Comparison of ENCODE assay signal across 9 mouse cellular contexts in genomic region chr4:141624983-141625773, GRCm38 (mm10). TPM values are rescaled to one million over a fixed set of nuclear protein-coding genes. Genes with fewer than 3 reads are reported as not detected.
A peak's percentile ranks its signal among the peaks of the same experiment; 100 is the strongest.
DNase-seq lines count a peak whose midpoint lies in the region; ATAC-seq and TF ChIP-seq lines count a peak whose summit lies in the region.
"Had no signal": no experiment of that assay in that cellular context is flagged by ENCODE, and none has a peak within 500 bp of the region (broad histone marks: within the 10 kb centered on the region; RNA-seq: fewer than 3 reads in every experiment).

No protein-coding gene starts in this region.

- no peak overlapping the region for H3K9ac ChIP-seq in hindbrain, embryonic 16.5 days (ENCODE audit: low read depth, low read length)
- H3K9ac ChIP-seq in lung, postnatal 0 days (replicated peaks; ENCODE audit: low read depth) = no peak overlapping the region
- H3K9ac ChIP-seq: neural tube, embryonic 13.5 days had no signal

- H3K9me3 ChIP-seq in hindbrain, embryonic 10.5 days = no peaks in the 10 kb centered on the region
- no peaks in the 10 kb centered on the region for H3K9me3 ChIP-seq in hindbrain, embryonic 16.5 days (ENCODE audit: control insufficient read depth, low read length)
- no peaks in the 10 kb centered on the region for H3K9me3 ChIP-seq in E14TG2a.4 (ENCODE audit: low read length)
- no peaks in the 10 kb centered on the region for H3K9me3 ChIP-seq in lung, postnatal 0 days (ENCODE audit: low read length)
- H3K9me3 ChIP-seq: neural tube, embryonic 13.5 days had no signal

- peaks cover 17% of the 10 kb centered on the region for H3K4me1 ChIP-seq in hindbrain, embryonic 10.5 days (replicated peaks)
- no peaks in the 10 kb centered on the region for H3K4me1 ChIP-seq in hindbrain, embryonic 16.5 days (ENCODE audit: control insufficient read depth, insufficient read depth, low read depth, low read length)
- H3K4me1 ChIP-seq in E14TG2a.4 (replicated peaks; ENCODE audit: low read depth, low read length) = peaks cover 72% of the 10 kb centered on the region
- H3K4me1 ChIP-seq in cortical plate, adult 2 months (ENCODE audit: control insufficient read depth, insufficient read depth, low read length) = no peaks in the 10 kb centered on the region
- H3K4me1 ChIP-seq in lung, postnatal 0 days (ENCODE audit: insufficient read depth, low read depth, low read length) = no peaks in the 10 kb centered on the region

- TF ChIP-seq EP300 in lung, postnatal 0 days (IDR thresholded peaks at IDR 0.05) = no peak

- H3K4me2 ChIP-seq in hindbrain, embryonic 16.5 days (ENCODE audit: low read length) = no peak overlapping the region
- H3K4me2 ChIP-seq in lung, postnatal 0 days (replicated peaks; ENCODE audit: low read depth, low read length) = no peak overlapping the region
- H3K4me2 ChIP-seq: neural tube, embryonic 13.5 days had no signal

- TF ChIP-seq CTCF in E14TG2a.4 (conservative IDR thresholded peaks at IDR 0.05; ENCODE audit: low read length) = peak; percentile 33; the same call in 1 of the 2 replicates
- peak; percentile 56 for TF ChIP-seq CTCF in cortical plate, adult 2 months (IDR thresholded peaks at IDR 0.05; ENCODE audit: extremely low read depth, insufficient read depth, low read length)
- peak; percentile 72 for TF ChIP-seq CTCF in lung, postnatal 0 days (IDR thresholded peaks at IDR 0.05)

- peaks cover 53% of the 10 kb centered on the region for H3K36me3 ChIP-seq in hindbrain, embryonic 10.5 days
- H3K36me3 ChIP-seq in hindbrain, embryonic 16.5 days (ENCODE audit: control insufficient read depth, insufficient read depth, low read length) = peaks cover 39% of the 10 kb centered on the region
- H3K36me3 ChIP-seq in E14TG2a.4 (ENCODE audit: insufficient read depth, low read length) = peaks cover 9% of the 10 kb centered on the region; the same call in 1 of the 2 replicates
- peaks cover 22% of the 10 kb centered on the region for H3K36me3 ChIP-seq in lung, postnatal 0 days (ENCODE audit: insufficient read depth, low read length)

- 78% methylated on average over 19 of the region's 19 CpGs for WGBS in hindbrain, embryonic 10.5 days
- WGBS in hindbrain, embryonic 16.5 days = 75% methylated on average over 19 of the region's 19 CpGs
- WGBS in lung, postnatal 0 days = 68% methylated on average over 19 of the region's 19 CpGs

- no peak overlapping the region for H3K4me3 ChIP-seq in hindbrain, embryonic 10.5 days
- H3K4me3 ChIP-seq in hindbrain, embryonic 16.5 days (ENCODE audit: low read length) = no peak overlapping the region
- H3K4me3 ChIP-seq in E14TG2a.4 (replicated peaks; ENCODE audit: low read length) = no peak overlapping the region
- no peak overlapping the region for H3K4me3 ChIP-seq in cortical plate, adult 2 months (ENCODE audit: insufficient read depth, low read length)
- H3K4me3 ChIP-seq in lung, postnatal 0 days (ENCODE audit: low read depth, low read length) = no peak overlapping the region
- H3K4me3 ChIP-seq: neural tube, embryonic 13.5 days had no signal

- H3K27me3 ChIP-seq in hindbrain, embryonic 10.5 days (ENCODE audit: insufficient read depth, poor library complexity, severe bottlenecking) = 0 out of 2 replicates have a peak, but pooled peaks cover 1% of the 10 kb centered on the region
- H3K27me3 ChIP-seq in hindbrain, embryonic 16.5 days (replicated peaks; ENCODE audit: control insufficient read depth, insufficient read depth, low read length) = no peaks in the 10 kb centered on the region
- H3K27me3 ChIP-seq in E14TG2a.4 (ENCODE audit: insufficient read depth, low read length) = no peaks in the 10 kb centered on the region
- H3K27me3 ChIP-seq in lung, postnatal 0 days (replicated peaks; ENCODE audit: insufficient read depth, low read length) = no peaks in the 10 kb centered on the region
- H3K27me3 ChIP-seq: neural tube, embryonic 13.5 days had no signal

- no peak for TF ChIP-seq POLR2A in cortical plate, adult 2 months (IDR thresholded peaks at IDR 0.05; ENCODE audit: extremely low read depth, insufficient read depth, low read length)

- no peak for ATAC-seq in hindbrain, embryonic 16.5 days
- 0 out of 2 replicates have a peak, but pooled peaks have one; percentile 5 for ATAC-seq in lung, postnatal 0 days

- H3K27ac ChIP-seq in hindbrain, embryonic 10.5 days = no peak overlapping the region
- no peak overlapping the region for H3K27ac ChIP-seq in hindbrain, embryonic 16.5 days (ENCODE audit: low read depth, low read length)
- H3K27ac ChIP-seq in cortical plate, adult 2 months (ENCODE audit: insufficient read depth, low read length) = no peak overlapping the region
- H3K27ac ChIP-seq in lung, postnatal 0 days (ENCODE audit: low read length) = no peak overlapping the region
- H3K27ac ChIP-seq: neural tube, embryonic 13.5 days had no signal

- peak; percentile 35 for DNase-seq in hindbrain, embryonic 10.5 days (ENCODE audit: low spot score)
- DNase-seq in lung, postnatal 0 days (ENCODE audit: low spot score) = peak; percentile 53
- DNase-seq in urinary bladder, postnatal 36 days (ENCODE audit: low spot score in 2 of 2) = no peak
- no peak for DNase-seq in ovary, postnatal 36 days (ENCODE audit: low spot score)
- DNase-seq in testis, postnatal 14 days (ENCODE audit: low spot score) = no peak

RNA-seq across cellular contexts. Expression of gene Slc25a34, which starts 1.6 kb away (rescaled TPM):
- polyA plus RNA-seq in hindbrain, embryonic 10.5 days (2016; fragmentation: Nextera tagmentation; extraction: Ambion mirVana) = 0.10 TPM in 1 of 2 replicates, not detected in the other
- 0.54 and 0.81 TPM in 2 replicates for polyA plus RNA-seq in hindbrain, embryonic 16.5 days (2015; fragmentation: Nextera tagmentation; extraction: Ambion mirVana)
- polyA plus RNA-seq in cortical plate, adult 2 months (2012; rRNA removed) = 6.5 and 6.7 TPM in 2 replicates
- 1.1 and 1.2 TPM in 2 replicates for polyA plus RNA-seq in lung, postnatal 0 days (2015; fragmentation: Nextera tagmentation; extraction: Ambion mirVana)

RNA-seq across cellular contexts. Expression of gene Tmem82, which starts 6.7 kb away (rescaled TPM):
- 1.2 and 1.5 TPM in 2 replicates for polyA plus RNA-seq in hindbrain, embryonic 10.5 days (2016; fragmentation: Nextera tagmentation; extraction: Ambion mirVana)
- polyA plus RNA-seq in hindbrain, embryonic 16.5 days (2015; fragmentation: Nextera tagmentation; extraction: Ambion mirVana) = 0.34 and 0.45 TPM in 2 replicates
- 0.40 and 0.68 TPM in 2 replicates for polyA plus RNA-seq in cortical plate, adult 2 months (2012; rRNA removed)
- polyA plus RNA-seq in lung, postnatal 0 days (2015; fragmentation: Nextera tagmentation; extraction: Ambion mirVana) = 3.5 and 3.6 TPM in 2 replicates

RNA-seq across cellular contexts. Expression of gene Fblim1, which starts 19.3 kb away (rescaled TPM):
- 33.7 and 34.4 TPM in 2 replicates for polyA plus RNA-seq in hindbrain, embryonic 10.5 days (2016; fragmentation: Nextera tagmentation; extraction: Ambion mirVana)
- 42.9 and 51.5 TPM in 2 replicates for polyA plus RNA-seq in hindbrain, embryonic 16.5 days (2015; fragmentation: Nextera tagmentation; extraction: Ambion mirVana)
- 1.0 and 1.3 TPM in 2 replicates for polyA plus RNA-seq in cortical plate, adult 2 months (2012; rRNA removed)
- polyA plus RNA-seq in lung, postnatal 0 days (2015; fragmentation: Nextera tagmentation; extraction: Ambion mirVana) = 52.3 and 57.5 TPM in 2 replicates

RNA-seq across cellular contexts. Expression of gene Plekhm2, which starts 39.5 kb away (rescaled TPM):
- polyA plus RNA-seq in hindbrain, embryonic 10.5 days (2016; fragmentation: Nextera tagmentation; extraction: Ambion mirVana) = 5.0 and 5.4 TPM in 2 replicates
- 6.5 and 6.7 TPM in 2 replicates for polyA plus RNA-seq in hindbrain, embryonic 16.5 days (2015; fragmentation: Nextera tagmentation; extraction: Ambion mirVana)
- polyA plus RNA-seq in cortical plate, adult 2 months (2012; rRNA removed) = 134 and 138 TPM in 2 replicates
- polyA plus RNA-seq in lung, postnatal 0 days (2015; fragmentation: Nextera tagmentation; extraction: Ambion mirVana) = 5.2 and 5.3 TPM in 2 replicates

Comparison
In these comparisons a context has a peak if more than half of its experiments do, and no peak if none do; other contexts are left out.
1. DNase-seq: peak in hindbrain, embryonic 10.5 days (single experiment) and lung, postnatal 0 days (single experiment); none in urinary bladder, postnatal 36 days (0 of 2), ovary, postnatal 36 days (single experiment) and testis, postnatal 14 days (single experiment).
2. RNA of gene Fblim1, which starts 19.3 kb away (polyA plus RNA-seq): 52.3 to 57.5 TPM in lung, postnatal 0 days, 42.9 to 51.5 TPM in hindbrain, embryonic 16.5 days and 33.7 to 34.4 TPM in hindbrain, embryonic 10.5 days; 1.0 to 1.3 TPM in cortical plate, adult 2 months; every median in the first group is over 10 times any median in the second.
3. Peak in every context shown above with its lines, with median percentiles within 50 percentile points of each other: CTCF ChIP-seq.